Mouse (Mus musculus): ENCODE results near the gene Ccdc50. TPM values are rescaled to one million over a fixed set of nuclear protein-coding genes. Genes with fewer than 3 reads are reported as not detected.

Gene Ccdc50
- 219 to 276 TPM (median 271 TPM) in 3 replicates for total RNA-seq (2017)

- peak; percentile 33 for ATAC-seq (replicated peaks; ENCODE audit: insufficient number of reproducible peaks, low FRiP score, low TSS enrichment, poor library complexity, severe bottlenecking)
Measured at GRCm38 (mm10) chr16:27388761-27389451, at the start of gene Ccdc50. Gene Ccdc50 (plus strand): TSS chr16:27388869.

- no peak for ATAC-seq (replicated peaks; ENCODE audit: insufficient number of reproducible peaks, low FRiP score, low TSS enrichment, poor library complexity, severe bottlenecking)
Measured at GRCm38 (mm10) chr16:27347521-27347920, 41.1 kb upstream of the Ccdc50 start.

GRCm38 (mm10) chr16:27348359-27348758 is 40.3 kb upstream of the Ccdc50 start:
- no peak for ATAC-seq (replicated peaks; ENCODE audit: insufficient number of reproducible peaks, low FRiP score, low TSS enrichment, poor library complexity, severe bottlenecking)

GRCm38 (mm10) chr16:27349235-27349634 is 39.4 kb upstream of the Ccdc50 start:
- ATAC-seq (replicated peaks; ENCODE audit: insufficient number of reproducible peaks, low FRiP score, low TSS enrichment, poor library complexity, severe bottlenecking): peak; percentile 84

- ATAC-seq (replicated peaks; ENCODE audit: insufficient number of reproducible peaks, low FRiP score, low TSS enrichment, poor library complexity, severe bottlenecking): no peak
Measured at GRCm38 (mm10) chr16:27349878-27350532, 38.7 kb upstream of the Ccdc50 start.

GRCm38 (mm10) chr16:27354464-27354863 is 34.2 kb upstream of the Ccdc50 start:
- ATAC-seq (replicated peaks; ENCODE audit: insufficient number of reproducible peaks, low FRiP score, low TSS enrichment, poor library complexity, severe bottlenecking): no peak

GRCm38 (mm10) chr16:27360059-27360458 is 28.6 kb upstream of the Ccdc50 start:
- ATAC-seq (replicated peaks; ENCODE audit: insufficient number of reproducible peaks, low FRiP score, low TSS enrichment, poor library complexity, severe bottlenecking): no peak

GRCm38 (mm10) chr16:27370191-27370590 is 18.5 kb upstream of the Ccdc50 start, which contains the start of gene Uts2b:
Gene Uts2b (minus strand): TSS chr16:27370239.
- no peak for ATAC-seq (replicated peaks; ENCODE audit: insufficient number of reproducible peaks, low FRiP score, low TSS enrichment, poor library complexity, severe bottlenecking)

- ATAC-seq (replicated peaks; ENCODE audit: insufficient number of reproducible peaks, low FRiP score, low TSS enrichment, poor library complexity, severe bottlenecking): no peak
Measured at GRCm38 (mm10) chr16:27370700-27371099, 18.0 kb upstream of the Ccdc50 start.

- ATAC-seq (replicated peaks; ENCODE audit: insufficient number of reproducible peaks, low FRiP score, low TSS enrichment, poor library complexity, severe bottlenecking): peak; percentile 94
Measured at GRCm38 (mm10) chr16:27374139-27374538, 14.5 kb upstream of the Ccdc50 start.

- ATAC-seq (replicated peaks; ENCODE audit: insufficient number of reproducible peaks, low FRiP score, low TSS enrichment, poor library complexity, severe bottlenecking): no peak
Measured at GRCm38 (mm10) chr16:27375318-27375717, 13.4 kb upstream of the Ccdc50 start.

GRCm38 (mm10) chr16:27376556-27376955 is 12.1 kb upstream of the Ccdc50 start:
- ATAC-seq (replicated peaks; ENCODE audit: insufficient number of reproducible peaks, low FRiP score, low TSS enrichment, poor library complexity, severe bottlenecking): peak; percentile 69

GRCm38 (mm10) chr16:27382217-27382616 is 6.5 kb upstream of the Ccdc50 start:
- ATAC-seq (replicated peaks; ENCODE audit: insufficient number of reproducible peaks, low FRiP score, low TSS enrichment, poor library complexity, severe bottlenecking): no peak

- no peak for ATAC-seq (replicated peaks; ENCODE audit: insufficient number of reproducible peaks, low FRiP score, low TSS enrichment, poor library complexity, severe bottlenecking)
Measured at GRCm38 (mm10) chr16:27384893-27385603, 3.6 kb upstream of the Ccdc50 start.

- no peak for ATAC-seq (replicated peaks; ENCODE audit: insufficient number of reproducible peaks, low FRiP score, low TSS enrichment, poor library complexity, severe bottlenecking)
Measured at GRCm38 (mm10) chr16:27385649-27386048, 3.0 kb upstream of the Ccdc50 start.

- no peak for ATAC-seq (replicated peaks; ENCODE audit: insufficient number of reproducible peaks, low FRiP score, low TSS enrichment, poor library complexity, severe bottlenecking)
Measured at GRCm38 (mm10) chr16:27386850-27387407, 1.7 kb upstream of the Ccdc50 start.

GRCm38 (mm10) chr16:27387634-27388611 is 746 bp upstream of the Ccdc50 start:
- ATAC-seq (replicated peaks; ENCODE audit: insufficient number of reproducible peaks, low FRiP score, low TSS enrichment, poor library complexity, severe bottlenecking): peak; percentile 46; the same call in 1 of the 2 replicates
